Mouse (Mus musculus): ENCODE measurements around the gene Gsx2. TPM values are rescaled to one million over a fixed set of nuclear protein-coding genes. Genes with fewer than 3 reads are reported as not detected.

The Gsx2 gene
- polyA plus RNA-seq (2016; fragmentation: Nextera tagmentation; extraction: Ambion mirVana): not detected in 2 replicates

DNA sequence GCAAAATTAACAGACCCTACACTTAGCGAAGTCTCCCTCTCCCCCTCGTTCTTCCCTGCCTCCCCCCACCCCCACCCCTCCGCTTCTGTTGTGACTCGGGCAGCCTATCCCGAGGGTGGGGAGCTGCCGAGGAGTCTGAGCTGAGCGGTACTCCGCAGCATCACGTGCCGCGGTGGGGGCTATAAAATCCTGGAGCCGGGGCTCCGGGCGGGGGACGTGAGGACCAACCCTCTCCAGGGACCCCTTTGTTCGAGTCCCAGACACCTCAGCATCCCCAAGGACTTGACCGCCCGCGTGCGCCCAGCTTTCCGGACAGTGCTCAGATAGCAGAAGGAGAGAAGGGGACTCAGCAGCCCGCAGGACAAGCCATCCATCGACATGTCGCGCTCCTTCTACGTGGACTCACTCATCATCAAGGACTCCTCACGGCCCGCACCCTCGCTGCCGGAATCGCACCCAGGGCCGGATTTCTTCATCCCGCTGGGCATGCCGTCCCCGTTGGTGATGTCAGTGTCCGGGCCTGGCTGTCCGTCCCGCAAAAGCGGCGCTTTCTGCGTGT lies at the start of gene Gsx2:
Gsx2 (plus strand) TSS at position 219 of the 559 bp plus-strand sequence.
- 2% methylated on average over 41 of the region's 41 CpGs for WGBS (ENCODE audit: insufficient replicate concordance)
- Histone ChIP-seq H3K27ac (no peak within 1 kb of the TSS), H3K4me1 (0 out of 2 replicates have a peak, but pooled peaks cover 4% of the 10 kb centered on the region), H3K9me3 (replicated peaks) (no peaks in the 10 kb centered on the region), H3K36me3 (no peaks in the 10 kb centered on the region), H3K27me3 (replicated peaks) (peaks cover 100% of the 10 kb centered on the region), H3K9ac (no peak within 1 kb of the TSS), H3K4me2 (peak within 1 kb of the TSS; percentile 15; the same call in 1 of the 2 replicates), H3K4me3 (no peak within 1 kb of the TSS)
- ATAC-seq: no peak

DNA sequence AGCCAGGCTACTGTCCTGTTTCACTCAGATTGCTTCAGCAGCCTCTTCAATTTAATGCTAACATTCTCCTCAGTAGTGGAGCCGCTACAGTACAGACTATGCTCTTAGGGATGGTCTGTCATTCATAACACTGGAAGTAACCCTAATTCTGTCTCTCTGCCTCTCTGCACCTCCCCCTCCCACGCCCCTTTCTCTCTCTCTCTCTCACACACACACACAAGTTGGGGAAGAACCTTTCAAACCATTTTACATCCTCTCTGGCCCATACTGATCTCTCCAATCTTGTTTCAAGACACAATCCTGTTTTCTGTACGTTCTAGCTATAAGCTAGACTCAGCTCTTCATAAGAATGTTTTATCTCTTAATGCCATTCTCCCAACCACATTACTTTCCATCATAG lies 39.9 kb upstream of the Gsx2 start:
- Histone ChIP-seq H3K9ac (no peak overlapping the region), H3K27ac (no peak overlapping the region), H3K36me3 (peaks cover 12% of the 10 kb centered on the region), H3K4me1 (0 out of 2 replicates have a peak, but pooled peaks cover 6% of the 10 kb centered on the region), H3K9me3 (replicated peaks) (no peaks in the 10 kb centered on the region), H3K27me3 (replicated peaks) (no peaks in the 10 kb centered on the region), H3K4me3 (no peak overlapping the region), H3K4me2 (no peak overlapping the region)
- WGBS (ENCODE audit: insufficient replicate concordance): 75% methylated on average over 3 of the region's 3 CpGs
- no peak for ATAC-seq

DNA sequence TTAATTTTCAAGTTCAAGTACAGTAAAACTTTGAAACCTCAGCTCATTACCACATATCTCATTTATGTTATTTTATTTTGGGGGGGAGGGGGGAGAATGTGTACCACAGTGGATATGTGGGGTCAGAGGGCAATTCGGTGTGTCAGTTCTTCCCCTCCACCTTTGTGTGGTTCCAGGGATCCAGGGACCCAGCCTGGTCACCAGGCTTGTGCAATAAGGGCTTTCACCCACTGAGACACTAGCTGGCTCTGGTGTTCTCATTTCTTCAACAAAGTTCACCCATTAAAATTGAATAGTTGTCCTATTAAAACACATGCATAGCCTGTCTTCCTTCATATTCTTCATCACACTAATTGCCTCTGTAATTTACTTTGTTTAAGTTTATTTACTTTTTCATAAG lies 36.1 kb upstream of the Gsx2 start:
- Histone ChIP-seq H3K27me3 (replicated peaks) (no peaks in the 10 kb centered on the region), H3K4me3 (no peak overlapping the region), H3K27ac (no peak overlapping the region), H3K4me1 (peaks cover 27% of the 10 kb centered on the region), H3K9ac (no peak overlapping the region), H3K36me3 (peaks cover 11% of the 10 kb centered on the region), H3K4me2 (no peak overlapping the region), H3K9me3 (replicated peaks) (no peaks in the 10 kb centered on the region)
- no peak for ATAC-seq
- 78% methylated on average over 1 of the region's 1 CpGs for WGBS (ENCODE audit: insufficient replicate concordance)

DNA sequence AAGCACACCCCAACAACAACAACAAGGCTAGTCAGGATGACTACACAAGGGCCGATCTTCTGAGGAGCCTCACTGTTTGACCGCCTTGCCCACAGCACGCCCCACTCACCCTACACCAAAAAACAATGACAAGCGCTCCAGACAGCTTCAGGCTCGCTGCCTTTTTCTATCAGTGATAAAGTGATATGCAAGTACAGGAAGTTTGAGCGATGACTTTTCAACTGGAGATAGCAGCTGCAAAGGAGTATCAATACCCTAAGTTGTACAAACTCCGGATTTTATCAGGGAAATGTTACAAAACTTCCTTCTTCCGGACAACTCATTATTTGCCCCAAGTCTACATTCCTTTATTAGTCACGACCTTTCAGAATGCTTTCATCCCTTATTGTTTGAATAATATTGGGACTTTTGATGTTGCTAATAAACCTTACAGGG lies 32.4 kb upstream of the Gsx2 start:
- Histone ChIP-seq H3K27me3 (replicated peaks) (peaks cover 2% of the 10 kb centered on the region; the same call in 1 of the 2 replicates), H3K9me3 (replicated peaks) (no peaks in the 10 kb centered on the region), H3K4me1 (peaks cover 30% of the 10 kb centered on the region), H3K4me3 (peak overlapping the region; percentile 96), H3K36me3 (peaks cover 11% of the 10 kb centered on the region), H3K27ac (no peak overlapping the region; the same call in 1 of the 2 replicates), H3K4me2 (peak overlapping the region; percentile 92), H3K9ac (peak overlapping the region; percentile 98)
- no peak for ATAC-seq
- WGBS (ENCODE audit: insufficient replicate concordance): 22% methylated on average over 9 of the region's 9 CpGs

DNA sequence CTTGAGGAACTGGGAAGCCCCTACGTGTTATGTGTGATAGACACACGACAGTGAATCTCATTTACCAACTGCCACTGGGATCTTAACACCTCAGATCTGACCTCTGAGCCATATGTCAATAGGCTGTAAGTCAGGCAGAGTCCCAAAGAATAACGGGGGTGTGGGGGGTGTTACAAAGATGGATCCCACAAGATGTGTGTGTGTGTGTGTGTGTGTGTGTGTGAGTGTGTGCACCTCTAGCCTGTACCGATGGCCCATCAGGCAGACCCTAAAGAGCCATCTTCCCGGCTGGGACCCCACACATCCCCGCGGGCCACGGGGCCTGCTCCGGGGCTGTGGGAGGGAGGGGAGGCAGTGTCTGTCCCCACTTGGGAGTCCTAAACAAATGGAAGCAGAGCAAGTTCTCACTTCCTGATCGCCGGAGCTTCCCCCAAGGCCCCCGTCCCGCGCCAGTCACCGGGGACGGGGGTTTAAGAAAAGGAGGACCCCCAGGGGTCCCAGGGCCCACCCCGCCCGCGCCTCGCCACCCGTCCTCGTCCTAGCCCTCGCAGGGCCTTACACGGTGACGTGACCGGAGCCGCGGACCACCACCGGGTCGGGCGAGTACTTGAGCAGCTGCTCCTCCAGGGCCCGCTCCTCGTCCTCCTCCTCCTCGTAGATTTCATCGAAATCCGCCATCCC lies 31.6 kb upstream of the Gsx2 start:
- 1% methylated on average over 36 of the region's 36 CpGs for WGBS (ENCODE audit: insufficient replicate concordance)
- Histone ChIP-seq H3K4me1 (peaks cover 30% of the 10 kb centered on the region), H3K27ac (peak overlapping the region; percentile 92), H3K4me3 (peak overlapping the region; percentile 96), H3K4me2 (peak overlapping the region; percentile 92), H3K9ac (peak overlapping the region; percentile 98), H3K27me3 (replicated peaks) (peaks cover 8% of the 10 kb centered on the region; the same call in 1 of the 2 replicates), H3K36me3 (peaks cover 11% of the 10 kb centered on the region), H3K9me3 (replicated peaks) (no peaks in the 10 kb centered on the region)
- peak; percentile 69 for ATAC-seq

DNA sequence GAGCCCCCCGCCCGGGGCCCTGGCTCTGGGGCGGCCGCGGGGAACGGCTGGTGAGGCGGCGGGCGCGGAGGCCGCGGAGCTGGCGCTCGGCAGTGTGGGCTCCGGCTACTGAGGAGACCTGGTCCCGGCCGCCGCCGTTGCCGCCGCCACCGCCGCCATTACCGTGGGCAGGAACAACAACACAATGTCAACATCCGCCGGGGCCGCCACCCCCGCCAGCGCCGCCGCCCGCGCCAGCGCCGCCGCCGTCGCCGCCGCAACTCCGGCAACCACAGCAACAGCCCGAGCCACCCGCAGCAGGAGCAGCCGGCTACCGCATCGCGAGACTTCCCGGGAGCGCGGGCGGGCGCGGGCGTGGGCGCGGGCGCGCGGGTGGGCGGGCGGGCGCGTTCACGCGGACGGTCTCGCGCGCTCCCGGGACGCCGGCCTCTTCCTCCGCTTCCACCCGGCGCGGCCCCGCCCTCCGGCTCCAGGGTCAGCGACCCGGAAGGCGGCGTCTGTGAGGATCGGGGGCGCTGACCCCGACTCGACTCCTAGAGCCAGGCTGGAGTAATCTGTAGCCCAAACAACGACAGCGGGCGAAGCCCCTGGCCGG lies 31.0 kb upstream of the Gsx2 start, which contains the start of gene Chic2:
Chic2 (minus strand) TSS at position 465 of the 595 bp plus-strand sequence.
- Histone ChIP-seq H3K27ac (peak within 1 kb of the TSS; percentile 92), H3K36me3 (peaks cover 11% of the 10 kb centered on the region), H3K9me3 (replicated peaks) (no peaks in the 10 kb centered on the region), H3K4me2 (peak within 1 kb of the TSS; percentile 92), H3K9ac (peak within 1 kb of the TSS; percentile 98), H3K4me1 (peaks cover 30% of the 10 kb centered on the region), H3K4me3 (peak within 1 kb of the TSS; percentile 96), H3K27me3 (replicated peaks) (peaks cover 12% of the 10 kb centered on the region; the same call in 1 of the 2 replicates)
- WGBS (ENCODE audit: insufficient replicate concordance): under 1% methylated on average over 64 of the region's 90 CpGs
- peak; percentile 90 for ATAC-seq

DNA sequence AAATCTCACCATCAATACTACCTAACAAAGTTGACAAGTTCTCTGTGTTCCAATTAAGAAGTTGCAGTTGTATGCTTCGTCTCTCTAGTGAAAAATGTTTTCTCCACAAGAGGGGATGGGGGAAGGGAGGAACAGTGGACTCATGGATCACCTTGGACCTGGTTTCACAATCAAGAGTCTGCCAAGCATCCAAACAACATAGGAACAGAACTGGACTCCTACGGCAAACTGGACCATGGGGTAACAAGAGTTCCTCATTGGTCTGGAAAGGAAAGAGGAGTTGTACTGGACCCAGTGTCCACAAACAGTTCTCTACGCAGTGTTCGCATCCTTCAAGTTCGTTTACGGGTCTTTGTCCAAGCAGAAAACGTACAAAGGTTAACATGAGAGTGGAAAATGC lies 30.0 kb upstream of the Gsx2 start:
- H3K27me3 ChIP-seq (replicated peaks): peaks cover 14% of the 10 kb centered on the region; the same call in 1 of the 2 replicates
- H3K4me3 ChIP-seq: no peak overlapping the region
- no peaks in the 10 kb centered on the region for H3K9me3 ChIP-seq (replicated peaks)
- H3K4me2 ChIP-seq: no peak overlapping the region; the same call in 1 of the 2 replicates
- no peak for ATAC-seq
- peaks cover 25% of the 10 kb centered on the region for H3K4me1 ChIP-seq
- H3K36me3 ChIP-seq: peaks cover 11% of the 10 kb centered on the region
- H3K27ac ChIP-seq: peak overlapping the region; percentile 49; the same call in 1 of the 2 replicates
- no peak overlapping the region for H3K9ac ChIP-seq
- 75% methylated on average over 7 of the region's 7 CpGs for WGBS (ENCODE audit: insufficient replicate concordance)

DNA sequence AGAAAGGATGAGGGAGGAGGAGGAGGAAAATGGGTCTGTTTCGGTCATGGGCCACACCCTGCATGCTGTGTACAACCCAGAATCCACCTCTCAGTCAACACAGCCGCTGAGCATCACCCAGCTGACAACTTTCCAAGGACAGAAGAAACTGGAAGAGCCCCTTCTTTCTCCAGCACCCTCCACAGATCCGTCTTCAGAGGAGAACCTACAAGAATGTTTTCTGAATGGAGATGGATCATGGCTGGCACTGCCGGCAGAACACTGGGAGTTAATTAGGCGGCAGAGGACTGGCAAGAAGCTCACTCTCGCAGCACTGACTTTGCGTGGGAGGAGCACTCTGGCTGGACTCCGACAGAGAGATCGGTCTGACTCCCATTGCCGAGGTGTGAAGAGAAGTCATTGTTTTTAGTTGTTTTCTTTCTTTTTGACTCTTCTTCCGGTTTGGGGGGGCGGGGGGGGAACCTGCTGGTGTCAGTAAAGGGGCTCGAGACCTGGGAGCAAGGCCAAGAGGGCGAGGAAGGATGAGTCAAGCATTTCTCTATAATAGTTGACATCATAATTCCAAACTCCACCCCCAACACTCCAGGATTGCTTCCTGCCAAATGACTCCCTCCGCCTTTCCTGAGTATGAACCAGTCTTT lies 28.6 kb upstream of the Gsx2 start:
- Histone ChIP-seq H3K4me1 (peaks cover 21% of the 10 kb centered on the region), H3K9ac (no peak overlapping the region), H3K9me3 (replicated peaks) (no peaks in the 10 kb centered on the region), H3K36me3 (peaks cover 2% of the 10 kb centered on the region), H3K4me2 (no peak overlapping the region), H3K27ac (no peak overlapping the region), H3K27me3 (replicated peaks) (peaks cover 20% of the 10 kb centered on the region; the same call in 1 of the 2 replicates), H3K4me3 (no peak overlapping the region)
- ATAC-seq: no peak
- WGBS (ENCODE audit: insufficient replicate concordance): 54% methylated on average over 15 of the region's 15 CpGs

DNA sequence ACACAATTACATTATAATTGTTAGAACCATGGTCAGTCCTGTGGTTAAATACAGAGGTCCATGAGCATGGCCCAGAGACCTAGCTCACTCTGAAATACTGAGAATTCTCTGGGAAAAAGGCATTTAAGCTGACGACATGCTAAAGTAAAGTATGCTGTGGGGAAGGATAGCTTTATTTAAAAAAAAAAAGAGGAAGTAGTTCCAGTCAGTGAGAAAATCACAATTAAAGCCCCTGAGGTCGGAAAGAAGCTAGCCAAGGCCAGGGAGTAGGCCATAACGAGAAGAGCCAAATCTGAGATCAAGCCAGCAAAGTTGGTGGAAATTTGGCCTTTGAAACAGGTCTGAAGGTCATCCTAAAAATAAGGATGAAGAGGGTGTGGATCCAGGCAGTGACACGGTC lies 24.3 kb upstream of the Gsx2 start:
- H3K27me3 ChIP-seq (replicated peaks): peaks cover 20% of the 10 kb centered on the region; the same call in 1 of the 2 replicates
- no peaks in the 10 kb centered on the region for H3K4me1 ChIP-seq
- H3K27ac ChIP-seq: no peak overlapping the region
- H3K36me3 ChIP-seq: no peaks in the 10 kb centered on the region
- H3K9ac ChIP-seq: no peak overlapping the region
- no peak overlapping the region for H3K4me3 ChIP-seq
- 29% methylated on average over 4 of the region's 4 CpGs for WGBS (ENCODE audit: insufficient replicate concordance)
- no peak overlapping the region for H3K4me2 ChIP-seq
- no peak for ATAC-seq
- H3K9me3 ChIP-seq (replicated peaks): no peaks in the 10 kb centered on the region

DNA sequence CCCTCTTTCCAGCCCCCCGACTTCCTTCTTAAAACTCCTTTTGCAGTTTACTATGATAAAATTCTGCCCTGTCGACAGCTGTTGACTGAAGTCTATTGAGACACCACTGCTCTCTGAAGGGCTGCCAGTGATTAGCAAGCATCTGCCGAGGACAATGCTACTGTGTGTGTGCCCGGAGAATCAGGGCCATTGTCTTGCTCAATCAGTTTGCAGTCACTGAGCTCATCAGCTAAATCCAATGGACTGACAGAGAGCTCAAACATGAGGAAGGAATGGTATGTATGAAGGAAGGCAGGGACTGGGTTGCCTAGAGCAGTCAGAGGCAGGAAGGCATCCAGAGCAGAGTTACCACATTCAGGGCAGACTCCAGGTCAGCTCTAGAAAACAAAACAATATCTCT lies 12.2 kb upstream of the Gsx2 start:
- 46% methylated on average over 4 of the region's 4 CpGs for WGBS (ENCODE audit: insufficient replicate concordance)
- no peak overlapping the region for H3K27ac ChIP-seq
- H3K36me3 ChIP-seq: no peaks in the 10 kb centered on the region
- no peak for ATAC-seq
- H3K9ac ChIP-seq: no peak overlapping the region
- no peaks in the 10 kb centered on the region for H3K4me1 ChIP-seq
- no peak overlapping the region for H3K4me2 ChIP-seq
- no peak overlapping the region for H3K4me3 ChIP-seq
- peaks cover 23% of the 10 kb centered on the region for H3K27me3 ChIP-seq (replicated peaks)
- no peaks in the 10 kb centered on the region for H3K9me3 ChIP-seq (replicated peaks)

DNA sequence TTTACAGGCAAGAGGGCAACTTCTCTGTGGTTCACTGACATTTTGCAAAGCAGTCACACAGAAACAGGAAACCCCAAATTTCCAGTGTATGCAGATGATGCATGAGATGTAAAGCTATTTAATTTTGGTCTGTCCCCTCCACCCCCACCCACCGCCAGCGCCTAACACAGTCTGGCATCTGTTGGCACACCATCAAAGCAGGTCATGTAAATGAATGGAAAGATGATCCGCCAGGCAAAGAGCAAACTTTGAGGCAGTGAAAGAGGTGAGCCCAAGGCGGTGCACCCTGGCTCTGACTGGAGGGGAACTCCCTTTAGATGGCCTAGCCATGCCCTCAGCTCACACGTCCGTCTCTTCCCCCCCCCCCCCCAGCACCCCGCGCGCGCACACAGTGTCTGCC lies 8.7 kb upstream of the Gsx2 start:
- no peaks in the 10 kb centered on the region for H3K4me1 ChIP-seq
- no peak for ATAC-seq
- H3K9me3 ChIP-seq (replicated peaks): no peaks in the 10 kb centered on the region
- H3K4me2 ChIP-seq: peak overlapping the region; percentile 64
- no peak overlapping the region for H3K27ac ChIP-seq
- no peaks in the 10 kb centered on the region for H3K36me3 ChIP-seq
- WGBS (ENCODE audit: insufficient replicate concordance): 4% methylated on average over 8 of the region's 10 CpGs
- no peak overlapping the region for H3K9ac ChIP-seq
- peak overlapping the region; percentile 37 for H3K4me3 ChIP-seq
- peaks cover 58% of the 10 kb centered on the region for H3K27me3 ChIP-seq (replicated peaks)
